Mouse (Mus musculus): ENCODE data around the gene Drd5. TPM values are rescaled to one million over a fixed set of nuclear protein-coding genes. Genes with fewer than 3 reads are reported as not detected.
A peak's percentile ranks its signal among the peaks of the same experiment; 100 is the strongest.

The Drd5 gene
- polyA plus RNA-seq, 1 experiment, result 0.22 TPM

- no peak for DNase-seq (ENCODE audit: low read depth)
- TF ChIP-seq POLR2A (IDR thresholded peaks at IDR 0.05; ENCODE audit: borderline replicate concordance, extremely low read depth, insufficient read depth, insufficient read length, poor library complexity, severe bottlenecking) (no peak), CTCF (IDR thresholded peaks at IDR 0.05; ENCODE audit: borderline replicate concordance, extremely low read depth, insufficient read depth, insufficient read length) (no peak)
Measured at GRCm38 (mm10) chr5:38350351-38350929, 31.3 kb downstream of the Drd5 start.

GRCm38 (mm10) chr5:38356927-38357326 lies 37.8 kb downstream of the Drd5 start:
- TF ChIP-seq CTCF (IDR thresholded peaks at IDR 0.05; ENCODE audit: borderline replicate concordance, extremely low read depth, insufficient read depth, insufficient read length) (no peak), POLR2A (IDR thresholded peaks at IDR 0.05; ENCODE audit: borderline replicate concordance, extremely low read depth, insufficient read depth, insufficient read length, poor library complexity, severe bottlenecking) (no peak)
- no peak for DNase-seq (ENCODE audit: low read depth)

GRCm38 (mm10) chr5:38359716-38360115 lies 40.5 kb downstream of the Drd5 start:
- no peak for TF ChIP-seq POLR2A (IDR thresholded peaks at IDR 0.05; ENCODE audit: borderline replicate concordance, extremely low read depth, insufficient read depth, insufficient read length, poor library complexity, severe bottlenecking)
- TF ChIP-seq CTCF (IDR thresholded peaks at IDR 0.05; ENCODE audit: borderline replicate concordance, extremely low read depth, insufficient read depth, insufficient read length), result no peak
- DNase-seq (ENCODE audit: low read depth), result no peak

- no peak for DNase-seq (ENCODE audit: low read depth)
- TF ChIP-seq POLR2A (IDR thresholded peaks at IDR 0.05; ENCODE audit: borderline replicate concordance, extremely low read depth, insufficient read depth, insufficient read length, poor library complexity, severe bottlenecking), result no peak
- TF ChIP-seq CTCF (IDR thresholded peaks at IDR 0.05; ENCODE audit: borderline replicate concordance, extremely low read depth, insufficient read depth, insufficient read length), result no peak
Measured at GRCm38 (mm10) chr5:38364396-38364795, 45.2 kb downstream of the Drd5 start.

- no peak for TF ChIP-seq POLR2A (IDR thresholded peaks at IDR 0.05; ENCODE audit: borderline replicate concordance, extremely low read depth, insufficient read depth, insufficient read length, poor library complexity, severe bottlenecking)
- no peak for DNase-seq (ENCODE audit: low read depth)
Measured at GRCm38 (mm10) chr5:38365521-38365920, 46.4 kb downstream of the Drd5 start.

- no peak for TF ChIP-seq CTCF (IDR thresholded peaks at IDR 0.05; ENCODE audit: borderline replicate concordance, extremely low read depth, insufficient read depth, insufficient read length)
- no peak for TF ChIP-seq POLR2A (IDR thresholded peaks at IDR 0.05; ENCODE audit: borderline replicate concordance, extremely low read depth, insufficient read depth, insufficient read length, poor library complexity, severe bottlenecking)
- DNase-seq (ENCODE audit: low read depth), result peak; percentile 70
Measured at GRCm38 (mm10) chr5:38366650-38367470, 47.7 kb downstream of the Drd5 start.

GRCm38 (mm10) chr5:38371308-38371707 lies 52.1 kb downstream of the Drd5 start:
- no peak for DNase-seq (ENCODE audit: low read depth)
- TF ChIP-seq POLR2A (IDR thresholded peaks at IDR 0.05; ENCODE audit: borderline replicate concordance, extremely low read depth, insufficient read depth, insufficient read length, poor library complexity, severe bottlenecking) (no peak), CTCF (IDR thresholded peaks at IDR 0.05; ENCODE audit: borderline replicate concordance, extremely low read depth, insufficient read depth, insufficient read length) (no peak)

Other genes with a start within 250 kb of the Drd5 start
- gene Nsg1, start 159.5 kb upstream of the Drd5 start, polyA plus RNA-seq (2012; rRNA removed), result 719 and 725 TPM in 2 replicates
- gene Zbtb49, start 98.9 kb upstream of the Drd5 start, polyA plus RNA-seq (2012; rRNA removed), result 35.0 and 36.7 TPM in 2 replicates
- gene Lyar, start 98.9 kb upstream of the Drd5 start, polyA plus RNA-seq (2012; rRNA removed), result 22.8 and 26.4 TPM in 2 replicates
- 62.7 and 84.1 TPM in 2 replicates for gene Tmem128, start 59.2 kb upstream of the Drd5 start, polyA plus RNA-seq (2012; rRNA removed)
- 0.05 TPM in 1 of 2 replicates, not detected in the other for gene Otop1, start 43.4 kb upstream of the Drd5 start, polyA plus RNA-seq (2012; rRNA removed)
- gene Slc2a9, start 183.8 kb downstream of the Drd5 start, polyA plus RNA-seq (2012; rRNA removed), result 0.28 and 0.81 TPM in 2 replicates
- gene Wdr1, start 243.9 kb downstream of the Drd5 start, polyA plus RNA-seq (2012; rRNA removed), result 116 and 141 TPM in 2 replicates

Measured in brain, embryonic 14.5 days (tissue).